Mouse (Mus musculus) left cerebral cortex, postnatal 4 days (tissue): ENCODE data around the gene Adra2b. TPM values are rescaled to one million over a fixed set of nuclear protein-coding genes. Genes with fewer than 3 reads are reported as not detected.

Experiments used
- DNase-seq: peaks from one replicate; pipeline ENCODE4 v3.0.0-alpha.2; 2022
- intact Hi-C: fragments of 180-260 bp; cut with DNase I; formaldehyde crosslinking; loops from one replicate; pipeline ENCODE4 v1.15.1; 2025
- total RNA-seq, 2 experiments: library from RNA; stranded (reverse); gene quantifications; 2 replicates each; pipeline ENCODE4 v1.2.3; 2021

Gene Adra2b
- total RNA-seq, 2 experiments from 2014 or later = 0.12 to 0.28 TPM

- intact Hi-C loops = no loop called here
- no peak for DNase-seq
These were observed 15.1 kb downstream of the Adra2b start for GRCm38 (mm10) chr2:127377942-127378610.

GRCm38 (mm10) chr2:127378611-127378990 is 15.6 kb downstream of the Adra2b start:
- no peak for DNase-seq
- intact Hi-C loops = no loop called here

- no peak for DNase-seq
These were observed 16.2 kb downstream of the Adra2b start for GRCm38 (mm10) chr2:127379250-127379649.

GRCm38 (mm10) chr2:127383881-127384280 is 20.9 kb downstream of the Adra2b start:
- no peak for DNase-seq
- intact Hi-C loops = no loop called here

More at GRCm38 (mm10) chr2:127379250-127379649, 16.2 kb downstream of the Adra2b start:
- intact Hi-C loops = no loop called here

GRCm38 (mm10) chr2:127387521-127387920 is 24.5 kb downstream of the Adra2b start:
- intact Hi-C loops = no loop called here
- DNase-seq = no peak

- intact Hi-C loops = no loop called here
- no peak for DNase-seq
These were observed 27.3 kb downstream of the Adra2b start for GRCm38 (mm10) chr2:127390352-127390751.

- DNase-seq = no peak
- intact Hi-C loops = no loop called here
These were observed 27.8 kb downstream of the Adra2b start for GRCm38 (mm10) chr2:127390846-127391245.

GRCm38 (mm10) chr2:127391323-127391722 is 28.3 kb downstream of the Adra2b start:
- intact Hi-C loops = no loop called here

GRCm38 (mm10) chr2:127394606-127395161 is 31.7 kb downstream of the Adra2b start:
- no peak for DNase-seq
- intact Hi-C loops = no loop called here

More at GRCm38 (mm10) chr2:127391323-127391722, 28.3 kb downstream of the Adra2b start:
- DNase-seq = no peak

GRCm38 (mm10) chr2:127398738-127399137 is 35.7 kb downstream of the Adra2b start:
- intact Hi-C loops = no loop called here
- no peak for DNase-seq

- DNase-seq = no peak
- intact Hi-C loops = no loop called here
These were observed 48.1 kb downstream of the Adra2b start for GRCm38 (mm10) chr2:127411126-127411525.

- no peak for DNase-seq
- intact Hi-C loops = no loop called here
These were observed 52.8 kb downstream of the Adra2b start for GRCm38 (mm10) chr2:127415806-127416205.

- no peak for DNase-seq
- intact Hi-C loops = no loop called here
These were observed 53.7 kb downstream of the Adra2b start for GRCm38 (mm10) chr2:127416706-127417105.

Other genes starting within 250 kb of the Adra2b start
- 1 to 10 TPM; 8.7 to 9.8 TPM for gene Ncaph, start 229.3 kb upstream of the Adra2b start, total RNA-seq
- 10 to 100 TPM; 16.4 to 18.2 TPM for gene Itpripl1, start 219.8 kb upstream of the Adra2b start, total RNA-seq
- gene 1810024B03Rik, start 154.9 kb upstream of the Adra2b start, total RNA-seq = under 1 TPM; 0.62 to 0.72 TPM
- 100 to 1,000 TPM; 106 to 111 TPM for gene Snrnp200, start 154.8 kb upstream of the Adra2b start, total RNA-seq
- 10 to 100 TPM; 49.3 to 59.6 TPM for gene Ciao1, start 115.4 kb upstream of the Adra2b start, total RNA-seq
- 100 to 1,000 TPM; 106 TPM for gene Tmem127, start 115.3 kb upstream of the Adra2b start, total RNA-seq
- gene Stard7, start 93.0 kb upstream of the Adra2b start, total RNA-seq = 100 to 1,000 TPM; 147 to 164 TPM
- 1 to 10 TPM; 8.5 to 8.9 TPM for gene Dusp2, start 27.0 kb upstream of the Adra2b start, total RNA-seq
- not detected for gene Astl, start 24.6 kb upstream of the Adra2b start, total RNA-seq
- gene Gpat2, start 62.0 kb downstream of the Adra2b start, total RNA-seq = under 1 TPM; 0.18 to 0.42 TPM
- 10 to 100 TPM; 12.6 to 13.2 TPM for gene Fahd2a, start 81.4 kb downstream of the Adra2b start, total RNA-seq
- 10 to 100 TPM; 32.3 to 36.6 TPM for gene Kcnip3, start 158.9 kb downstream of the Adra2b start, total RNA-seq
- gene Prom2, start 178.3 kb downstream of the Adra2b start, total RNA-seq = not detected
- gene Zfp661, start 223.9 kb downstream of the Adra2b start, total RNA-seq = 1 to 10 TPM; 9.2 to 9.5 TPM
- gene Mrps5, start 224.0 kb downstream of the Adra2b start, total RNA-seq = 100 to 1,000 TPM; 106 TPM